Mouse (Mus musculus): ENCODE measurements around the gene Gm14139. TPM values are rescaled to one million over a fixed set of nuclear protein-coding genes. Genes with fewer than 3 reads are reported as not detected.
"Not testable (repeated sequence)": the region's sequence is repeated elsewhere in the genome, so short reads cannot be mapped to it uniquely, and the experiment has no call there.

Gm14139 gene
- 0.18 and 0.51 TPM in 2 replicates for polyA plus RNA-seq (2015; fragmentation: Nextera tagmentation; extraction: Ambion mirVana)

DNA sequence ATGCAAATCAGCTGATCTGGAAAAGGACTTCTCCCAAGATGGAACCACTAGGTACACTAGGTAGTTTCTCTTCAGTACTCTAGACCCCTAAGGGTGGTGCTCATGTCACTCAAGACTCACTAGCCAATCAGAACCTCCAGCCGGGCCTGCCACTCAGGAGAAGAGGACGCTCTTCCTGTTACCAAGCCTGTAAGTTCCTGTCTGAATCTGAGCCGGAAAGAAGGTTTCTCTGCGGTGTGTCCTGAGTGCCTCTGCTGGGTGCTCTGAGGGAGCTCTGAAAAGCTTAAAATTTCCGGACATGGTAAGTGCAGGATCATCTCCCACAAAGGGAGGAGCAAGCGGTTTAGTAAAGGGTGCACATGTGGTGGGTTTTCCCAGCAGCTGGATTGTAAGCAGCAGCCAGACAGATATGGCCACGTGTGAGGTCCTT is at the start of gene Gm14139:
Gene Gm14139, plus strand, starts transcription at position 186 of the 430 bp plus-strand sequence.
- DNase-seq (ENCODE audit: low spot score) = not testable (repeated sequence)

DNA sequence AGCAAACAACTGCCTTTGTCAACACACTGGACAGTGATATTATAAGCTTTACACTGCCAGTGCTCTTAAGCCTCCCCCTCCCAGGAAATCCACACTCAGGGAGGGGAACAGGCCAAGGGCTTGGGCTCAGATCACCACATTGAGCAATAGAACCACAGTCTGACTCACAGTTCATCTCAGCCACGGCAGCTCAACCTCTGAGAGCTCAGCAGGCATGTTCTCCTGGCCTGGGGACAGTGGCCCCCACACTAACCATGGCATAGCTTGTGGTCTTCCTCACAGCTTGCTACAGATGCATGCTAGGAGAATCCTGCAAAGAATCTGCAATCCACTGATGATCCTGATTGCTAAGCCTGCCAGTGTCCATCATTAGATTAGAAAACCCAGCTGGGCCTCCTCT is 49.6 kb upstream of the Gm14139 start:
- DNase-seq (ENCODE audit: low spot score) = not testable (repeated sequence)

DNA sequence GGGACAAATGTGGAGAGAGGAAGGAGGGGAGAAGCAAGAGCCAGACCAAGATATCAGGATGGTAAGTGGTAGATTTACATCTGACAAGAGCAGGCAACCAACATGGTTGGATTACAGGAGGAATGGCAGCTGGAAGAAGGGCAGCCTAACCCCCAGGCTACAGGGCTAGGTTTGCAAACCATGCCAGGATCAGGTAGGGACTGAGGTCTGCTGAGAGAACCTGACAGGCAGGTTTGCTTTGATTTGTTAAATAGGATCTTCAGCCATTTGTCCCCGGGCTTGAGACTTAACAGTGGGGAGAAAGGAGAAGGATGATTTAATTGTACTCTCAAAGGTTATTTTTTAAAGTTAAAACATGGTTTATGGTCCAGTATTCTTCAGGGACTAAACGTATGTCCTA is 48.8 kb upstream of the Gm14139 start:
- no peak for DNase-seq (ENCODE audit: low spot score)

DNA sequence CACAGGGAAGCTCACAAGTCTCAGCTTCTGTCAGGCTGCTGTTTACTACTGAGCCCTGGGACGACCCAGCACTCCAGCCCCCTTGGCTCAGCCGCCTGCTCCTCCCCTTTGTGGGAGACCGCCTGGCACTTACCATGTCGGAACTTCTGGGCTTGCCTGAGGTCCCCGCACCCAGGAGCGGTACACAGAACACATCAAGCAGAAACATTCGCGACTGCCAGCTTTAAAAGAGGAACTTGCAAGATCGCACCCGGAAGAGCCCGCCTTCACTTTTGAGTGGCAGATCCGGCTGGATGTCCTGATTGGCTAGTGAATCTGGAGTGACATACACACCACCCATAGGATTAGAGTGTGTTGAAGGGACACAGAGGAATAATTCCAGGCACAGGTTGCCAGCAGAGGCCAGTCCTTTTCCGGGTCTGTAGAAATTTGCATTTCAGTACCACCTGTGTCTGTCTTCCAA is 45.1 kb upstream of the Gm14139 start, which contains the start of gene Zfp120:
Gene Zfp120, minus strand, starts transcription at position 274 of the 463 bp plus-strand sequence.
- DNase-seq (ENCODE audit: low spot score) = peak; percentile 93

DNA sequence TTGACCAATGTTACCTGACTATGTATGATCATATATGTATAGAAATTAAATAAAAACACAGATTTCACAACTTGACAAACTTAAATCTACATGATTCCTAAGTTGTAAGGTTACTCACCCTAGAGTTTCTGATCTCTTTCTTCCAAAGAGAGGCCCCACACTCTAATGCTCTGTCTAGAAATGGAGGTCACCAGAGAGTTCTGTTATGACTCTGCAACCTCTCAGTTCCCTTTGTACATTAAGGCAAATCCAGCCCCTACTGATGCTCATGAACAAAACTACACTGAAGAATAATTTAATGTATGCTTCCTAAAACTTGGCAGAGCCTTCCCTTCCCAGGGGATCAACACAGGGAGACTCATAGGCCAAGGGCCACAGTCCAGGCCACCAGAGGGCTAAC is 14.9 kb upstream of the Gm14139 start:
- DNase-seq (ENCODE audit: low spot score) = no peak

DNA sequence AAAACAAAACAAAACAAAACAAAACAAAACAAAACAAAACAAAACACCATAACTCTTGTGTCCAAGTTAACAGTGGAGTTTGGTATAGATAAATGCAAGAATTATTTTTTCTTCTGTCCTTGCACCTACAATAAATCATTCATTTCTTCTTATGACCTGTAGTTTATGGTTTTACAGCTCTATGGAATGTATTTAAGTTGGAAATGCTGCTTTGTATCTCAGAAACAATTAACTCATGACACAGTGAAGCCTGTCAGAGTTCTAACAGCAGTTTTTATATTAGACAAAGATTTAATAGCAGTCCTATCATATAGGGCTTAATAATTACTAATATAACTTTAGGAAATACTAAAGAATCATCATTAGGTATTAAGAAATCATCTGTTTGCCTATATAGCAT is 7.7 kb upstream of the Gm14139 start:
- no peak for DNase-seq (ENCODE audit: low spot score)

DNA sequence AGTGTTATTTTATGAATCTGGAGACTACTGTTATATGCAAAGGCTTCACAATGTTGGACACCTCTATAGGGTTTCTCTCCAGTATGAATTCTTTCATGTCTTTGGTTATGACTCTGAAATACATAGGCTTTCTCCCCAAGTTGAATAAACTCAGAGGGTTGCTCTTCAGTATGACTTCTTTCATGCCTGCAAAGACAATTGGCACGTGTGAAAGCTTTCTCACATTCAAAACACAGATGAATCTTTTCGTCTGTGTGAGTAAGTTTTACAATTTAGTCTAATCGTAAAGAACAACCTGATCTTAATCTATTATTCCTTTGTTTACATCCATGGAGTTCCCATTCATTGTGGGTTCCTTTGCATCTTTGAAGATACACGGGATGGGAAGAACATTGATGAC is 2.0 kb upstream of the Gm14139 start, which contains the start of gene Gm10770:
Gene Gm10770, minus strand, starts transcription at position 101 of the 400 bp plus-strand sequence.
- DNase-seq (ENCODE audit: low spot score) = not testable (repeated sequence)

DNA sequence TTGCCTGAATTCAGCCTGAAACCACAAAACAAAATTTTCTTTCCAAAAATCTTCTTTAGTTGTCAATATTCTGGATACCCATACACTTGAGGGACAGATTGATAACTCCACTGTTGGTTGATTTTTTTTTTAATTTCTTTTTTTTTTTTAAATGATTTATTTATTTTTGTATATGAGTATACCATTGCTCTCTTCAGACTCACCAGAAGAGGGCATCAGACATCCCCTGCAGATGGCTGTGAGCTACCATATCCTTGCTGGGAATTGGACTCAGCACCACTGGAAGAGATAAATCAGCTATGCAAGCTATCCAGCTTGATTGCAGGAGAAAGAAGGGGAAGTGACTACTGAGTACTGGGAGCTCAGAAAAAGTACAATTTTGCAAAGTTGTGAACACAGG is 509 bp upstream of the Gm14139 start:
- DNase-seq (ENCODE audit: low spot score) = not testable (repeated sequence)

DNA sequence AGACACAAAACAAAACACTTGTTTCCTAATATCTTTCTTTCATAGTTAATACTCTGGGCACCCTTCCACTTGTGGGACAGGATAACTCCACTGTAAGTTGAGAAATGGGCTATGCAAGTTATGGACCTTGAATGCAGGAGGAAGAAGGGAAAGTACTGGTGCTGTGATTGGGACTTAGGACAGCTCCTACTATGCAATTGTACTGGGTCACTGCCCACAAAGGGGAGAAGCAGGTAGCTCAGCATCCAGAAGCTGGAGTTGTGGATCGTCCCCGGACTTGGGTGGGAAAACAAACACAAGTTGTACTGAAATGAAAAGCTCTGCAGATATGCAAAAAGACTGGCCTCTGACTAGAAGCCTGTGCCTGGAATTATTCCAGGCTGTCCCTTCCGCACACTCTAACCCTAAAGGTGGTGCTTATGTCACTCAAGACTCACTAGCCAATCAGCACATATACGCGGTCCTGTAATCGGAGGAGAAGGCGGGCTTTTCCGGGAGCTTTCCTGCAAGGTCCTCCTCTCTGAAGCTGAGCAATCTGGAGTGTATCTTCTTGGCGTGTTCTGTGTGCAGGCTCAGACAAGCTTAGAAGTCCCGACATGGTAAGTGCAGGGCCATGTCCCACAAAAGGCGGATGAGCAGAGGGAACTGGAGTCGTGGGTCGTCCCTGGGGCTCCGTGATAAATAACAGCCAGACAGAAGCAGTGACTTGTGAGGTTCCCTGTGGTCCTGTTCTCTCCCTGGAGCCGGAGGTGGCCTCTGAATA is 36.2 kb downstream of the Gm14139 start, which contains the start of gene Zfp937:
Gene Zfp937, plus strand, starts transcription at position 474 of the 763 bp plus-strand sequence.
- peak; percentile 2 for DNase-seq (ENCODE audit: low spot score)

DNA sequence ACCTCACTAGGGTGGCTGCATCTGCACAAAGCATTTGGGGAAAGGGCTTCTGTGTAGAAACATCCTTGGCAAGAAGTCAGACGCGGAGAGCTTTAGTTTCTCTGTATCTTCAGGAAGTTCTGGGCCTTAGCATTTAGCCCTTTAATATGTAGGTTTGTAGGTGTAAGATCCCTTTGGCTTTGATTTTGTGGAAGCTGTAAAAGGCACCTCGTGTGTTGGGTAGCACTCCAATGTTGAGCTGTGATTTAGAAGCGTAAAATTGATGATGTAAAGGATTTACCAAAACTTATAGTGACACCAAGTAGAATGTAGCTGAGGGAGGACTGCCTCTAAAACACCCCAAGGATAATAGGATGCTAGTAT is 36.8 kb downstream of the Gm14139 start:
- DNase-seq (ENCODE audit: low spot score) = not testable (repeated sequence)

DNA sequence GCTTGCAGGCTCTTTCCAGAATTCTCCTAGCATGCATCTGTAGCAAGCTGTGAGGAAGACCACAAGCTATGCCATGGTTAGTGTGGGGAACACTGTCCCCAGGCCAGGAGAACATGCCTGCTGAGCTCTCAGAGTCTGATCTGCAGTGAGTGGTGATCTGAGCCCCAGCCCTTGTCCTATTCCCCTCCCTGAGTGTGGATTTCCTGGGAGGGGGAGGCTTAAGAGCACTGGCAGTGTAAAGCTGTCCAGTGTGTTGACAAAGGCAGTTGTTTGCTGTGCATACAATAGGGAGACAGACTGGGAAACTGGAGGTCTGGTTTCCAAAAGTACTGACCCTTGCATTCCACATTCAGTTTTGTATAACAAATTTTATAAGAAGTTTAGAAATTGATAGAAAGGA is 41.7 kb downstream of the Gm14139 start:
- DNase-seq (ENCODE audit: low spot score) = not testable (repeated sequence)

Other genes starting within 250 kb of the Gm14139 start
- gene Zfp120, start 45.0 kb upstream of the Gm14139 start, polyA plus RNA-seq (2015; fragmentation: Nextera tagmentation; extraction: Ambion mirVana) = 8.5 and 9.1 TPM in 2 replicates
- not detected in 2 replicates for gene Gm10770, start 2.1 kb upstream of the Gm14139 start, polyA plus RNA-seq (2015; fragmentation: Nextera tagmentation; extraction: Ambion mirVana)
- 2.7 and 2.9 TPM in 2 replicates for gene Zfp937, start 36.3 kb downstream of the Gm14139 start, polyA plus RNA-seq (2015; fragmentation: Nextera tagmentation; extraction: Ambion mirVana)
- 3.4 TPM in 2 replicates for gene Gm21994, start 73.8 kb downstream of the Gm14139 start, polyA plus RNA-seq (2015; fragmentation: Nextera tagmentation; extraction: Ambion mirVana)
- gene Gm14124, start 75.8 kb downstream of the Gm14139 start, polyA plus RNA-seq (2015; fragmentation: Nextera tagmentation; extraction: Ambion mirVana) = 0.04 TPM in 1 of 2 replicates, not detected in the other
- gene Gm10130, start 141.9 kb downstream of the Gm14139 start, polyA plus RNA-seq (2015; fragmentation: Nextera tagmentation; extraction: Ambion mirVana) = 2.6 and 3.2 TPM in 2 replicates
- gene 3300002I08Rik, start 181.0 kb downstream of the Gm14139 start, polyA plus RNA-seq (2015; fragmentation: Nextera tagmentation; extraction: Ambion mirVana) = 4.6 TPM in 2 replicates